Mouse (Mus musculus): ENCODE results near the gene Clstn2.

DNA sequence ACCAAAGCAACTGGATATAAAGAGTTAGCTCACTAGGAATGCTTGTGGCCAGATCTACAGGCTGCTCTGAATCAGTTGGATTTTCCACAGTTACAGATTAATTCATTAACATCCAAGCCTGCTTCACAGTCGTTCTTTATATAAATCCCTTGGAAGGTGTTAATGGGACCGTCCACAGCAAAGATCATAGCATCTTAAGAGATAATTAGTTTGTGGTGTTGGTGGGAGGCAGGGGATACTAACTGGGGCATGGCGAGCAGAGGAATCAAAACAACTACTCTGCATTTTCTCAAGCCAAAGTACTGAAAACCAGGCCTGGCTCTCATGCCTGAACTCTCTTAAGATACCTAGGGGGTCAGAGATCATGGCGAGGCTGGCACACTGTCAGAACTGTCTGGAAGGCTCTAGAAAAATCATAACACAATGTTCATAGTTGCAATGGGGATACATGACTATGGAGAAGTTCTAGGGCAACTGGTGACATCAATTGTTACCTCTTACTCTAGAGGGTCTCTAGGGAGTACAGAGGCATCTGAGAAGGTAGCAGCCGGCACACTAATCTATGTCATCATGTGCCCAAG lies 336.2 kb downstream of the Clstn2 start:
- TF ChIP-seq CTCF (conservative IDR thresholded peaks at IDR 0.05 in 1 of 2, IDR thresholded peaks at IDR 0.05 in 1 of 2; ENCODE audit: low read depth in 2 of 2, low read length in 2 of 2), result no peak
- TF ChIP-seq UBTF (IDR thresholded peaks at IDR 0.05; ENCODE audit: low read depth, low read length), result no peak
- no peak for TF ChIP-seq MAFK (IDR thresholded peaks at IDR 0.05; ENCODE audit: insufficient replicate concordance, low read length)
- TF ChIP-seq ZMIZ1 (IDR thresholded peaks at IDR 0.05; ENCODE audit: low read depth, low read length), result no peak
- no peak for TF ChIP-seq POLR2A (IDR thresholded peaks at IDR 0.05; ENCODE audit: low read depth, low read length)
- no peak for TF ChIP-seq HCFC1 (IDR thresholded peaks at IDR 0.05; ENCODE audit: low read depth, low read length)
- no peak for TF ChIP-seq NRF1 (IDR thresholded peaks at IDR 0.05; ENCODE audit: low read depth, low read length)
- no peak for TF ChIP-seq ZNF384 (IDR thresholded peaks at IDR 0.05; ENCODE audit: low read depth, low read length)

Measured in CH12.LX (cell line).